Mouse (Mus musculus): Measurements from ENCODE around the gene Rpl36a. TPM values are rescaled to one million over a fixed set of nuclear protein-coding genes. Genes with fewer than 3 reads are reported as not detected.

The Rpl36a gene
- polyA plus RNA-seq, 1 experiment: 117 TPM

DNA sequence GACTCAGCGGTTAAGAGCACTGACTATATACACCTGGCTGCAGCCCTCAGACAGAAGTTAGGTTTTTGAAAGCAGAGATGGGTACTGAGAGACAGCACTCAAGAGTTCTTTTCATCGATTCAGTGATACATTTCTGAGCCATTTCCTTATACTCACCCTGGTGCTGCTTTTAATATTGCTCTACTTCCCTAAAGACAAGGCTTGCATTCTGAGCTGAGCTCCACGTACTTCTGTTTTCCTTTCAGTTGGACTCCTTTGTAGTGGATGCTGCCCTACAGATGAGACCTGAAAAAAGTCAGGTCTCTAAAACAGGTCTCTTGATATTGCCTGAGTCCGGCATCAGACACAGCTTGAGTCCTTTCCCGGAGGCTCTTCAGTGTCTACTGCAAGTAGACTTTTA lies 47.3 kb downstream of the Rpl36a start:
- TF ChIP-seq CTCF (IDR thresholded peaks at IDR 0.05; ENCODE audit: extremely low read depth, insufficient read depth, insufficient read length, insufficient replicate concordance): no peak
- no peak for TF ChIP-seq POLR2A (IDR thresholded peaks at IDR 0.05; ENCODE audit: low read depth, low read length)
- DNase-seq (ENCODE audit: low read depth in 1 of 2, low spot score in 2 of 2): no peak
- Histone ChIP-seq H3K27me3 (ENCODE audit: control insufficient read depth, insufficient read depth, low read length) (no peaks in the 10 kb centered on the region), H3K36me3 (ENCODE audit: control insufficient read depth, insufficient read depth, low read length) (no peaks in the 10 kb centered on the region), H3K4me3 (ENCODE audit: extremely low read depth, insufficient read depth, insufficient read length) (no peak overlapping the region), H3K4me1 (ENCODE audit: control insufficient read depth, insufficient read depth, insufficient read length) (no peaks in the 10 kb centered on the region), H3K27ac (ENCODE audit: insufficient read depth, low read length) (no peak overlapping the region)
- 77% methylated on average over 5 of the region's 5 CpGs for WGBS

DNA sequence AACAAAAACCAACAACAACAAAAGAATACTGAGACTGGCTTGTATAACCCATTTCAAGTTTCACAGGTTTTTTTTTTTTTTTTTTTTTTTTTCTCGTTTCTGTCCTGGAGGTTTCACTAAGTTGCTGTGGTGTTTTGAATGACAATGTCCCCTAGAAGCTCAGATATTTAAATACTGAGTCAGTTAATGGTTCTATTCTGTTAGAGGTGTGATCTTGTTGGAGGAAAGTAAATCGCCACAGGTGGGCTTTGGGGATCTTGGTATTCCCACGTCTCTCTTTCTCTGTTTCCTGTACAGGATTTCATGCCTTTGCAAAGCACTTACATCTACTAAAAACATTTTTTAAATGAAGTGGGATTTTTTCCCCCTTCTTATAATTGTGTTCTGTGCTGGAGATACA lies 49.7 kb downstream of the Rpl36a start:
- no peaks in the 10 kb centered on the region for H3K27me3 ChIP-seq (ENCODE audit: control insufficient read depth, insufficient read depth, low read length)
- TF ChIP-seq CTCF (IDR thresholded peaks at IDR 0.05; ENCODE audit: extremely low read depth, insufficient read depth, insufficient read length, insufficient replicate concordance) (no peak), POLR2A (IDR thresholded peaks at IDR 0.05; ENCODE audit: low read depth, low read length) (no peak)
- 66% methylated on average over 3 of the region's 3 CpGs for WGBS
- H3K27ac ChIP-seq (ENCODE audit: insufficient read depth, low read length): no peak overlapping the region
- no peaks in the 10 kb centered on the region for H3K4me1 ChIP-seq (ENCODE audit: control insufficient read depth, insufficient read depth, insufficient read length)
- H3K36me3 ChIP-seq (ENCODE audit: control insufficient read depth, insufficient read depth, low read length): no peaks in the 10 kb centered on the region
- H3K4me3 ChIP-seq (ENCODE audit: extremely low read depth, insufficient read depth, insufficient read length): no peak overlapping the region
- no peak for DNase-seq (ENCODE audit: low read depth in 1 of 2, low spot score in 2 of 2)

DNA sequence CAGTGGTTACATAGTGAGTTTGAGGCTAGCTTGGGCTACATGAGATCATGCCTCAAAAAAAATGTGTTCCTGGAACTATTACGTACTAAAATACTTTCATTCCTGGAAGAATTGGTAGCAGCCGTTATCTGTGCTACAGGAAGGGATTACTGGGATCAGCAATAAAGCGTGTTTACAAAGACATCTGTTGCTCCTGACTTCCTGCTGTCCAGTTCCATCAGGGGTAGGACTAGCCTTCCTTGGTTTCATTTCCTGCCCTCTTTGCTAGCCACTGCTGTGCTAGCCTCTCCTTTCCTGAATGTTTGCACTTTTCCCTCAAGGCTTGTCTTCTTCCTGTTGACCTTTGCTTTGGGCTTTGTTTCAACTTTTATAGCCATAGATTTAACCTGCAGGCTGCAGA lies 50.4 kb downstream of the Rpl36a start:
- no peak for DNase-seq (ENCODE audit: low read depth in 1 of 2, low spot score in 2 of 2)
- Histone ChIP-seq H3K4me3 (ENCODE audit: extremely low read depth, insufficient read depth, insufficient read length) (no peak overlapping the region), H3K27me3 (ENCODE audit: control insufficient read depth, insufficient read depth, low read length) (no peaks in the 10 kb centered on the region), H3K4me1 (ENCODE audit: control insufficient read depth, insufficient read depth, insufficient read length) (no peaks in the 10 kb centered on the region), H3K27ac (ENCODE audit: insufficient read depth, low read length) (no peak overlapping the region), H3K36me3 (ENCODE audit: control insufficient read depth, insufficient read depth, low read length) (no peaks in the 10 kb centered on the region)
- TF ChIP-seq POLR2A (IDR thresholded peaks at IDR 0.05; ENCODE audit: low read depth, low read length): no peak
- TF ChIP-seq CTCF (IDR thresholded peaks at IDR 0.05; ENCODE audit: extremely low read depth, insufficient read depth, insufficient read length, insufficient replicate concordance): no peak
- 75% methylated on average over 3 of the region's 3 CpGs for WGBS

Other genes with a start within 250 kb of the Rpl36a start
- gene Drp2, start 181.1 kb upstream of the Rpl36a start, polyA plus RNA-seq (2012; rRNA removed): 0.06 and 0.09 TPM in 2 replicates
- not detected in 2 replicates for gene Taf7l, start 109.2 kb upstream of the Rpl36a start, polyA plus RNA-seq (2012; rRNA removed)
- gene Timm8a1, start 43.8 kb upstream of the Rpl36a start, polyA plus RNA-seq (2012; rRNA removed): 0.60 and 0.62 TPM in 2 replicates
- 12.5 and 14.4 TPM in 2 replicates for gene Btk, start 2.1 kb upstream of the Rpl36a start, polyA plus RNA-seq (2012; rRNA removed)
- gene Gla, start 15.5 kb downstream of the Rpl36a start, polyA plus RNA-seq (2012; rRNA removed): 0.66 and 0.96 TPM in 2 replicates
- gene Hnrnph2, start 15.5 kb downstream of the Rpl36a start, polyA plus RNA-seq (2012; rRNA removed): 6.1 and 6.3 TPM in 2 replicates
- gene Armcx4, start 100.9 kb downstream of the Rpl36a start, polyA plus RNA-seq (2012; rRNA removed): 0.28 and 0.39 TPM in 2 replicates
- 0.46 and 1.1 TPM in 2 replicates for gene Armcx1, start 132.3 kb downstream of the Rpl36a start, polyA plus RNA-seq (2012; rRNA removed)
- gene Armcx6, start 165.8 kb downstream of the Rpl36a start, polyA plus RNA-seq (2012; rRNA removed): 0.74 and 0.95 TPM in 2 replicates
- 1.6 and 1.9 TPM in 2 replicates for gene Armcx3, start 170.9 kb downstream of the Rpl36a start, polyA plus RNA-seq (2012; rRNA removed)
- gene Armcx2, start 223.6 kb downstream of the Rpl36a start, polyA plus RNA-seq (2012; rRNA removed): 9.0 and 11.5 TPM in 2 replicates